13 mouse cellular contexts compared by ENCODE assay signal in genomic region chr7:116211904-116212303, GRCm38 (mm10).
DNase-seq lines count a peak whose midpoint lies in the region; ATAC-seq and TF ChIP-seq lines count a peak whose summit lies in the region.
"Had no signal": no experiment of that assay in that cellular context is flagged by ENCODE, and none has a peak within 500 bp of the region (broad histone marks: within the 10 kb centered on the region; RNA-seq: fewer than 3 reads in every experiment).

No protein-coding gene starts in this region.

- no peaks in the 10 kb centered on the region for H3K27me3 ChIP-seq in heart, embryonic 15.5 days
- H3K27me3 ChIP-seq in heart, adult 2 months (ENCODE audit: control insufficient read depth, insufficient read depth, low read length) = no peaks in the 10 kb centered on the region
- no peaks in the 10 kb centered on the region for H3K27me3 ChIP-seq in midbrain, embryonic 10.5 days (ENCODE audit: low read depth, poor library complexity, severe bottlenecking)
- H3K27me3 ChIP-seq in midbrain, postnatal 0 days (ENCODE audit: insufficient read depth, low read length) = no peaks in the 10 kb centered on the region
- H3K27me3 ChIP-seq in limb, embryonic 12.5 days = 0 out of 2 replicates have a peak, but pooled peaks cover 5% of the 10 kb centered on the region
- H3K27me3 ChIP-seq: embryonic facial prominence, embryonic 12.5 days had no signal

- TF ChIP-seq POLR2A in heart, adult 2 months (IDR thresholded peaks at IDR 0.05; ENCODE audit: insufficient read depth, low read depth, low read length) = no peak

- peak overlapping the region; percentile 40; the same call in 1 of the 2 replicates for H3K9ac ChIP-seq in heart, embryonic 15.5 days
- no peak overlapping the region for H3K9ac ChIP-seq in heart, adult 2 months (ENCODE audit: low read depth, low read length)
- no peak overlapping the region for H3K9ac ChIP-seq in midbrain, postnatal 0 days (replicated peaks; ENCODE audit: low read length, poor library complexity, severe bottlenecking)
- H3K9ac ChIP-seq in limb, embryonic 12.5 days (replicated peaks) = peak overlapping the region; percentile 34; the same call in 1 of the 2 replicates
- H3K9ac ChIP-seq: embryonic facial prominence, embryonic 12.5 days had no signal

- WGBS in heart, embryonic 15.5 days = 30% methylated on average over 9 of the region's 9 CpGs
- 42% methylated on average over 9 of the region's 9 CpGs for WGBS in heart, adult 2 months
- 25% methylated on average over 9 of the region's 9 CpGs for WGBS in midbrain, embryonic 10.5 days
- WGBS in midbrain, postnatal 0 days = 21% methylated on average over 9 of the region's 9 CpGs
- 11% methylated on average over 9 of the region's 9 CpGs for WGBS in limb, embryonic 12.5 days

- no peak for DNase-seq in heart, adult 2 months
- DNase-seq in midbrain, embryonic 10.5 days (ENCODE audit: low spot score) = peak; percentile 28
- DNase-seq in midbrain, postnatal 0 days (ENCODE audit: low spot score) = no peak
- DNase-seq in ovary, postnatal 10 days (ENCODE audit: low spot score) = no peak
- DNase-seq in adrenal gland, postnatal 36 days = no peak
- DNase-seq: adrenal gland, postnatal 25 days; cerebellum, adult 11 months; thymus, postnatal 14 days had no signal

- TF ChIP-seq EP300 in heart, adult 2 months (IDR thresholded peaks at IDR 0.05; ENCODE audit: insufficient read depth, low read depth, low read length) = no peak

- H3K36me3 ChIP-seq in heart, embryonic 15.5 days = no peaks in the 10 kb centered on the region
- no peaks in the 10 kb centered on the region for H3K36me3 ChIP-seq in heart, adult 2 months (ENCODE audit: control insufficient read depth, insufficient read depth, low read length)
- H3K36me3 ChIP-seq in midbrain, embryonic 10.5 days = peaks cover 8% of the 10 kb centered on the region
- H3K36me3 ChIP-seq in midbrain, postnatal 0 days (ENCODE audit: insufficient read depth, low read length) = no peaks in the 10 kb centered on the region
- no peaks in the 10 kb centered on the region for H3K36me3 ChIP-seq in limb, embryonic 12.5 days
- H3K36me3 ChIP-seq: embryonic facial prominence, embryonic 12.5 days had no signal

- H3K4me1 ChIP-seq in heart, embryonic 15.5 days (replicated peaks) = peaks cover 31% of the 10 kb centered on the region
- no peaks in the 10 kb centered on the region; the same call in 1 of the 2 replicates for H3K4me1 ChIP-seq in heart, adult 2 months (ENCODE audit: control insufficient read depth, insufficient read depth, low read length)
- peaks cover 46% of the 10 kb centered on the region for H3K4me1 ChIP-seq in midbrain, embryonic 10.5 days
- H3K4me1 ChIP-seq in midbrain, postnatal 0 days (ENCODE audit: insufficient read depth, low read length) = peaks cover 17% of the 10 kb centered on the region; the same call in 1 of the 2 replicates
- H3K4me1 ChIP-seq in limb, embryonic 12.5 days (replicated peaks) = peaks cover 37% of the 10 kb centered on the region

- no peak for TF ChIP-seq CTCF in heart, adult 2 months (IDR thresholded peaks at IDR 0.05)
- TF ChIP-seq CTCF in midbrain, postnatal 0 days (IDR thresholded peaks at IDR 0.05) = no peak

- intact Hi-C loops in heart, adult 2 months (cut with DNase I) = no loop called here

- 0 out of 2 replicates have a peak, but pooled peaks have one; percentile 33 for ATAC-seq in heart, embryonic 15.5 days (replicated peaks; ENCODE audit: insufficient number of reproducible peaks, insufficient read depth, low FRiP score, low read depth)
- ATAC-seq in midbrain, postnatal 0 days (ENCODE audit: low FRiP score) = no peak
- no peak for ATAC-seq in limb, embryonic 12.5 days (ENCODE audit: insufficient number of reproducible peaks, insufficient read depth, low FRiP score, low TSS enrichment, low read depth)
- ATAC-seq: CD4-positive, CD25-positive, alpha-beta regulatory T cell, adult 4 months had no signal

- H3K4me3 ChIP-seq in heart, embryonic 15.5 days = no peak overlapping the region
- H3K4me3 ChIP-seq in heart, adult 2 months = no peak overlapping the region
- 0 out of 2 replicates have a peak overlapping the region, but pooled peaks have one; percentile 3 for H3K4me3 ChIP-seq in midbrain, embryonic 10.5 days
- no peak overlapping the region for H3K4me3 ChIP-seq in midbrain, postnatal 0 days (ENCODE audit: low read depth, low read length)
- no peak overlapping the region for H3K4me3 ChIP-seq in limb, embryonic 12.5 days (replicated peaks)
- H3K4me3 ChIP-seq: embryonic facial prominence, embryonic 12.5 days; megakaryocyte, embryonic 14.5 days had no signal

- no peaks in the 10 kb centered on the region for H3K79me2 ChIP-seq in heart, adult 2 months (replicated peaks; ENCODE audit: control insufficient read depth, insufficient read depth, low read length)

- H3K4me2 ChIP-seq in heart, embryonic 15.5 days = no peak overlapping the region
- H3K4me2 ChIP-seq in midbrain, postnatal 0 days (ENCODE audit: low read depth, low read length, poor library complexity, severe bottlenecking) = no peak overlapping the region
- no peak overlapping the region for H3K4me2 ChIP-seq in limb, embryonic 12.5 days
- H3K4me2 ChIP-seq: embryonic facial prominence, embryonic 12.5 days had no signal

- H3K9me3 ChIP-seq in heart, embryonic 15.5 days (replicated peaks) = 0 out of 2 replicates have a peak, but pooled peaks cover 5% of the 10 kb centered on the region
- peaks cover 7% of the 10 kb centered on the region; the same call in 1 of the 2 replicates for H3K9me3 ChIP-seq in midbrain, embryonic 10.5 days (replicated peaks)
- 0 out of 2 replicates have a peak, but pooled peaks cover 4% of the 10 kb centered on the region for H3K9me3 ChIP-seq in midbrain, postnatal 0 days (ENCODE audit: low read length)
- peaks cover 7% of the 10 kb centered on the region for H3K9me3 ChIP-seq in limb, embryonic 12.5 days

- peak overlapping the region; percentile 57 for H3K27ac ChIP-seq in heart, embryonic 15.5 days
- H3K27ac ChIP-seq in heart, adult 2 months = no peak overlapping the region
- H3K27ac ChIP-seq in midbrain, embryonic 10.5 days (replicated peaks) = peak overlapping the region; percentile 50; the same call in 1 of the 2 replicates
- no peak overlapping the region; the same call in 1 of the 2 replicates for H3K27ac ChIP-seq in midbrain, postnatal 0 days (ENCODE audit: low read depth, low read length)
- no peak overlapping the region for H3K27ac ChIP-seq in limb, embryonic 12.5 days
- H3K27ac ChIP-seq: embryonic facial prominence, embryonic 12.5 days had no signal

Comparison
In these comparisons a context has a peak if more than half of its experiments do, and no peak if none do; other contexts are left out.
1. H3K27ac ChIP-seq: peak in heart, embryonic 15.5 days (single experiment) and midbrain, embryonic 10.5 days (single experiment); none in heart, adult 2 months (single experiment), midbrain, postnatal 0 days (single experiment) and limb, embryonic 12.5 days (single experiment).
2. H3K9ac ChIP-seq: peak in heart, embryonic 15.5 days (single experiment) and limb, embryonic 12.5 days (single experiment); none in heart, adult 2 months (single experiment) and midbrain, postnatal 0 days (single experiment).